9 mouse cellular contexts compared by ENCODE assay signal in genomic region chr9:55540391-55540770, GRCm38 (mm10). TPM values are rescaled to one million over a fixed set of nuclear protein-coding genes. Genes with fewer than 3 reads are reported as not detected.
DNase-seq lines count a peak whose midpoint lies in the region; ATAC-seq and TF ChIP-seq lines count a peak whose summit lies in the region.
"Had no signal": no experiment of that assay in that cellular context is flagged by ENCODE, and none has a peak within 500 bp of the region (broad histone marks: within the 10 kb centered on the region; RNA-seq: fewer than 3 reads in every experiment).

No protein-coding gene starts in this region.

- H3K4me3 ChIP-seq in E14TG2a.4 (replicated peaks; ENCODE audit: low read length), result peak overlapping the region; percentile 70
- peak overlapping the region; percentile 52 for H3K4me3 ChIP-seq in heart, embryonic 12.5 days
- peak overlapping the region; percentile 42 for H3K4me3 ChIP-seq in limb, embryonic 14.5 days (replicated peaks; ENCODE audit: low read length)
- peak overlapping the region; percentile 49 for H3K4me3 ChIP-seq in stomach, postnatal 0 days (ENCODE audit: low read depth, low read length)

- TF ChIP-seq EP300 in stomach, postnatal 0 days (optimal IDR thresholded peaks at IDR 0.05), result no peak

- TF ChIP-seq CTCF in E14TG2a.4 (conservative IDR thresholded peaks at IDR 0.05; ENCODE audit: low read length), result no peak
- no peak for TF ChIP-seq CTCF in stomach, postnatal 0 days (IDR thresholded peaks at IDR 0.05; ENCODE audit: low read depth)

- no peak for ATAC-seq in heart, embryonic 12.5 days (ENCODE audit: insufficient number of reproducible peaks, low FRiP score)
- no peak for ATAC-seq in limb, embryonic 14.5 days (ENCODE audit: low FRiP score, low read depth)
- no peak for ATAC-seq in stomach, postnatal 0 days (ENCODE audit: low FRiP score, low TSS enrichment)

- H3K27ac ChIP-seq in heart, embryonic 12.5 days (ENCODE audit: poor library complexity, severe bottlenecking), result no peak overlapping the region
- H3K27ac ChIP-seq in limb, embryonic 14.5 days (replicated peaks; ENCODE audit: low read depth, low read length), result no peak overlapping the region
- peak overlapping the region; percentile 5; the same call in 1 of the 2 replicates for H3K27ac ChIP-seq in stomach, postnatal 0 days (replicated peaks)

- H3K9me3 ChIP-seq in E14TG2a.4 (ENCODE audit: low read length), result no peaks in the 10 kb centered on the region
- H3K9me3 ChIP-seq in heart, embryonic 12.5 days (replicated peaks), result no peaks in the 10 kb centered on the region
- no peaks in the 10 kb centered on the region for H3K9me3 ChIP-seq in limb, embryonic 14.5 days (ENCODE audit: control insufficient read depth, low read length)
- H3K9me3 ChIP-seq in stomach, postnatal 0 days (ENCODE audit: control insufficient read depth, low read length), result no peaks in the 10 kb centered on the region

- no peaks in the 10 kb centered on the region for H3K36me3 ChIP-seq in E14TG2a.4 (ENCODE audit: insufficient read depth, low read length)
- H3K36me3 ChIP-seq in heart, embryonic 12.5 days, result no peaks in the 10 kb centered on the region
- H3K36me3 ChIP-seq in limb, embryonic 14.5 days (ENCODE audit: control insufficient read depth, insufficient read depth, low read length), result no peaks in the 10 kb centered on the region
- H3K36me3 ChIP-seq in stomach, postnatal 0 days (ENCODE audit: control insufficient read depth, insufficient read depth, low read length), result no peaks in the 10 kb centered on the region

- peaks cover 66% of the 10 kb centered on the region for H3K4me1 ChIP-seq in E14TG2a.4 (replicated peaks; ENCODE audit: low read depth, low read length)
- H3K4me1 ChIP-seq in heart, embryonic 12.5 days (replicated peaks), result peaks cover 32% of the 10 kb centered on the region
- peaks cover 15% of the 10 kb centered on the region; the same call in 1 of the 2 replicates for H3K4me1 ChIP-seq in limb, embryonic 14.5 days (ENCODE audit: control insufficient read depth, insufficient read depth, low read length)
- no peaks in the 10 kb centered on the region for H3K4me1 ChIP-seq in stomach, postnatal 0 days (replicated peaks; ENCODE audit: control insufficient read depth, insufficient read depth)

- H3K9ac ChIP-seq in heart, embryonic 12.5 days, result 0 out of 2 replicates have a peak overlapping the region, but pooled peaks have one; percentile 24
- H3K9ac ChIP-seq in limb, embryonic 14.5 days (ENCODE audit: low read depth, low read length, severe bottlenecking), result peak overlapping the region; percentile 45
- H3K9ac ChIP-seq in stomach, postnatal 0 days (ENCODE audit: low read length), result peak overlapping the region; percentile 24; the same call in 1 of the 2 replicates

- no peak for TF ChIP-seq POLR2A in limb, embryonic 14.5 days (IDR thresholded peaks at IDR 0.05; ENCODE audit: borderline replicate concordance, extremely low read depth, insufficient read depth, insufficient read length)

- H3K27me3 ChIP-seq in E14TG2a.4 (ENCODE audit: insufficient read depth, low read length), result peaks cover 93% of the 10 kb centered on the region
- peaks cover 71% of the 10 kb centered on the region for H3K27me3 ChIP-seq in heart, embryonic 12.5 days (replicated peaks)
- peaks cover 59% of the 10 kb centered on the region for H3K27me3 ChIP-seq in limb, embryonic 14.5 days (ENCODE audit: control insufficient read depth, insufficient read depth, low read length)
- H3K27me3 ChIP-seq in stomach, postnatal 0 days (ENCODE audit: control insufficient read depth, insufficient read depth, low read length), result peaks cover 3% of the 10 kb centered on the region; the same call in 1 of the 2 replicates

- under 1% methylated on average over 12 of the region's 12 CpGs for WGBS in heart, embryonic 12.5 days
- WGBS in limb, embryonic 14.5 days, result under 1% methylated on average over 12 of the region's 12 CpGs
- WGBS in stomach, postnatal 0 days, result 2% methylated on average over 12 of the region's 12 CpGs

- peak overlapping the region; percentile 88 for H3K4me2 ChIP-seq in heart, embryonic 12.5 days
- peak overlapping the region; percentile 67 for H3K4me2 ChIP-seq in limb, embryonic 14.5 days (replicated peaks; ENCODE audit: low read depth, low read length, severe bottlenecking)
- H3K4me2 ChIP-seq in stomach, postnatal 0 days (replicated peaks; ENCODE audit: low read depth), result peak overlapping the region; percentile 74

- peak; percentile 10 to 16 for DNase-seq in frontal cortex, postnatal 36 days (ENCODE audit: low spot score in 2 of 2)
- no peak for DNase-seq in frontal cortex, postnatal 14 days (ENCODE audit: low spot score in 2 of 2)
- no peak for DNase-seq in limb, embryonic 14.5 days (ENCODE audit: low spot score)
- no peak for DNase-seq in stomach, postnatal 0 days (ENCODE audit: low spot score)
- DNase-seq in adrenal gland, postnatal 14 days, result no peak
- DNase-seq in layer of hippocampus, adult 8-10 months (ENCODE audit: low spot score in 2 of 2), result no peak

RNA-seq across cellular contexts. Expression of gene Isl2, which starts 1.9 kb away (rescaled TPM):
- polyA plus RNA-seq in heart, embryonic 12.5 days (2016; fragmentation: Nextera tagmentation; extraction: Ambion mirVana), result 0.59 and 1.0 TPM in 2 replicates
- polyA plus RNA-seq in limb, embryonic 14.5 days (2012; rRNA removed), result 0.55 and 1.5 TPM in 2 replicates
- 0.22 and 0.72 TPM in 2 replicates for polyA plus RNA-seq in limb, embryonic 14.5 days (2014; fragmentation: Nextera tagmentation; extraction: Ambion mirVana)
- 1.8 and 2.5 TPM in 2 replicates for polyA plus RNA-seq in stomach, postnatal 0 days (2015; fragmentation: Nextera tagmentation; extraction: Ambion mirVana)
- total RNA-seq in adrenal gland, postnatal 14 days (2021), result not detected in 2 replicates
- under 1 TPM in 1 of 4 experiments, not detected in 3; 0.41 TPM for total RNA-seq in layer of hippocampus, adult 8-10 months (2022)
- polyA plus RNA-seq: cortical plate, adult 2 months had no signal

RNA-seq across cellular contexts. Expression of gene Etfa, which starts 28.3 kb away (rescaled TPM):
- polyA plus RNA-seq in heart, embryonic 12.5 days (2016; fragmentation: Nextera tagmentation; extraction: Ambion mirVana), result 318 and 327 TPM in 2 replicates
- 57.8 and 77.2 TPM in 2 replicates for polyA plus RNA-seq in limb, embryonic 14.5 days (2012; rRNA removed)
- polyA plus RNA-seq in limb, embryonic 14.5 days (2014; fragmentation: Nextera tagmentation; extraction: Ambion mirVana), result 185 and 189 TPM in 2 replicates
- 326 and 337 TPM in 2 replicates for polyA plus RNA-seq in stomach, postnatal 0 days (2015; fragmentation: Nextera tagmentation; extraction: Ambion mirVana)
- total RNA-seq in adrenal gland, postnatal 14 days (2021), result 1,170 and 1,175 TPM in 2 replicates
- 10 to 100 TPM; 34.6 to 44.8 (median 40.8) TPM for total RNA-seq in layer of hippocampus, adult 8-10 months (2022)

Comparison
In these comparisons a context has a peak if more than half of its experiments do, and no peak if none do; other contexts are left out.
1. DNase-seq: peak in frontal cortex, postnatal 36 days (2 of 2); none in frontal cortex, postnatal 14 days (0 of 2), limb, embryonic 14.5 days (single experiment), stomach, postnatal 0 days (single experiment), adrenal gland, postnatal 14 days (single experiment) and layer of hippocampus, adult 8-10 months (0 of 2).
2. Peak in every context shown above with its lines, with median percentiles within 50 percentile points of each other: H3K4me3 ChIP-seq, H3K4me2 ChIP-seq and H3K9ac ChIP-seq.